Mouse (Mus musculus) midbrain, postnatal 0 days (tissue): Measurements from ENCODE around the gene Gfi1b. TPM values are rescaled to one million over a fixed set of nuclear protein-coding genes. Genes with fewer than 3 reads are reported as not detected.
A peak's percentile ranks its signal among the peaks of the same experiment; 100 is the strongest.

Experiments used
- ATAC-seq: fragments of 200-750 bp; cut with Nextera tagmentation; 2 replicates; pipeline ENCODE4 v1.8.0; 2017; ENCODE audit warnings: moderate number of reproducible peaks, mild to moderate bottlenecking, moderate TSS enrichment, moderate library complexity; ENCODE audit not compliant: low FRiP score
- DNase-seq: peaks from one replicate; pipeline ENCODE4 v3.0.0-alpha.2; 2015; ENCODE audit warnings: low spot score
- H3K27ac ChIP-seq: fragments of 300-500 bp; sonication (generic); 2 replicates; pipeline ENCODE4 v1.5.1; 2014; ENCODE audit warnings: low read depth, mild to moderate bottlenecking, low read length, mixed read lengths
- H3K27me3 ChIP-seq: fragments of 300-500 bp; sonication (generic); 2 replicates; pipeline ENCODE4 v1.6.1; 2014; ENCODE audit warnings: low read length, control low read depth, mixed read lengths; ENCODE audit not compliant: insufficient read depth
- H3K36me3 ChIP-seq: fragments of 300-500 bp; sonication (generic); 2 replicates; pipeline ENCODE4 v1.6.1; 2014; ENCODE audit warnings: low read length, control low read depth, mixed read lengths; ENCODE audit not compliant: insufficient read depth
- H3K4me1 ChIP-seq: fragments of 300-500 bp; sonication (generic); 2 replicates; pipeline ENCODE4 v1.6.1; 2014; ENCODE audit warnings: mild to moderate bottlenecking, control low read depth, antibody characterized with exemption, low read length, mixed read lengths; ENCODE audit not compliant: insufficient read depth
- H3K4me2 ChIP-seq: fragments of 300-500 bp; sonication (generic); 2 replicates; pipeline ENCODE4 v1.6.1; 2014; ENCODE audit warnings: low read depth, mild to moderate bottlenecking, low read length, mixed read lengths; ENCODE audit not compliant: poor library complexity, severe bottlenecking
- H3K4me3 ChIP-seq: fragments of 300-500 bp; sonication (generic); 2 replicates; pipeline ENCODE4 v1.5.1; 2014; ENCODE audit warnings: low read depth, mild to moderate bottlenecking, low read length, moderate library complexity
- H3K9ac ChIP-seq: fragments of 300-500 bp; sonication (generic); replicated peaks from 2 replicates; pipeline ENCODE4 v1.6.1; 2014; ENCODE audit warnings: mild to moderate bottlenecking, low read length, moderate library complexity, mixed read lengths; ENCODE audit not compliant: poor library complexity, severe bottlenecking
- H3K9me3 ChIP-seq: fragments of 300-500 bp; sonication (generic); 2 replicates; pipeline ENCODE4 v1.6.1; 2016; ENCODE audit warnings: low read length, control low read depth
- CTCF ChIP-seq: IDR thresholded peaks from 2 replicates; pipeline ENCODE4 v1.5.1; 2016; ENCODE audit warnings: antibody characterized with exemption, mild to moderate bottlenecking
- WGBS: fragments of 180-500 bp; shearing (Covaris S2); extraction: QIAGEN DNeasy Blood & Tissue Kit; methylation state at CpG from one replicate; pipeline ENCODE4 v1.1.7; 2014; 5-methylcytosine and 5-hydroxymethylcytosine counted together
- polyA plus RNA-seq: library from polyadenylated mRNA; unstranded; fragments of >200 nt; fragmentation: Nextera tagmentation; extraction: Ambion mirVana; gene quantifications from 2 replicates; pipeline ENCODE4 v1.2.1, GENCODE M21; 2015
- total RNA-seq: library from RNA; depleted of rRNA; stranded (reverse); fragments of >200 nt; gene quantifications from 2 replicates; pipeline ENCODE4 v1.2.3, GENCODE M21; 2014

The Gfi1b gene
- total and polyA plus RNA-seq, 2 experiments from 2014 or later: not detected

- ATAC-seq (no peak), DNase-seq (no peak)
- H3K4me1 ChIP-seq: no peaks in the 10 kb centered on the region
- no peak overlapping the region for H3K27ac ChIP-seq
- no peaks in the 10 kb centered on the region for H3K9me3 ChIP-seq
- H3K9ac ChIP-seq: no peak overlapping the region
- no peaks in the 10 kb centered on the region for H3K36me3 ChIP-seq
- WGBS: 78% methylated on average over 2 of the region's 2 CpGs
- no peaks in the 10 kb centered on the region for H3K27me3 ChIP-seq
- H3K4me2 ChIP-seq: no peak overlapping the region
- TF ChIP-seq CTCF: no peak
- H3K4me3 ChIP-seq: no peak overlapping the region
These were observed 30.3 kb downstream of the Gfi1b start for GRCm38 (mm10) chr2:28591479-28591878.

GRCm38 (mm10) chr2:28588574-28588973, 33.2 kb downstream of the Gfi1b start:
- ATAC-seq: no peak
- Histone ChIP-seq H3K4me3 (no peak overlapping the region), H3K9ac (no peak overlapping the region), H3K4me1 (peaks cover under 1% of the 10 kb centered on the region; the same call in 1 of the 2 replicates), H3K27ac (no peak overlapping the region), H3K36me3 (no peaks in the 10 kb centered on the region), H3K27me3 (no peaks in the 10 kb centered on the region), H3K4me2 (no peak overlapping the region), H3K9me3 (no peaks in the 10 kb centered on the region)
- TF ChIP-seq CTCF: no peak
- 30% methylated on average over 1 of the region's 1 CpGs for WGBS
- no peak for DNase-seq

GRCm38 (mm10) chr2:28585730-28586129, 36.1 kb downstream of the Gfi1b start:
- H3K4me3 ChIP-seq: no peak overlapping the region
- WGBS: 45% methylated on average over 2 of the region's 2 CpGs
- H3K4me1 ChIP-seq: peaks cover 3% of the 10 kb centered on the region; the same call in 1 of the 2 replicates
- no peak for TF ChIP-seq CTCF
- H3K27me3 ChIP-seq: no peaks in the 10 kb centered on the region
- H3K9me3 ChIP-seq: no peaks in the 10 kb centered on the region
- no peak overlapping the region for H3K4me2 ChIP-seq
- no peak overlapping the region for H3K9ac ChIP-seq
- DNase-seq: no peak
- ATAC-seq: no peak
- H3K27ac ChIP-seq: no peak overlapping the region
- 0 out of 2 replicates have a peak, but pooled peaks cover 2% of the 10 kb centered on the region for H3K36me3 ChIP-seq

GRCm38 (mm10) chr2:28585043-28585571, 36.7 kb downstream of the Gfi1b start:
- WGBS: 20% methylated on average over 6 of the region's 6 CpGs
- Histone ChIP-seq H3K4me1 (peaks cover 3% of the 10 kb centered on the region), H3K9me3 (no peaks in the 10 kb centered on the region), H3K36me3 (0 out of 2 replicates have a peak, but pooled peaks cover 4% of the 10 kb centered on the region), H3K4me3 (no peak overlapping the region), H3K27ac (no peak overlapping the region), H3K27me3 (no peaks in the 10 kb centered on the region), H3K9ac (no peak overlapping the region), H3K4me2 (no peak overlapping the region)
- ATAC-seq (no peak), DNase-seq (peak; percentile 87)
- peak; percentile 100 for TF ChIP-seq CTCF

- Histone ChIP-seq H3K9ac (peak within 1 kb of the TSS; percentile 63), H3K27me3 (no peaks in the 10 kb centered on the region), H3K36me3 (peaks cover 5% of the 10 kb centered on the region; the same call in 1 of the 2 replicates), H3K9me3 (no peaks in the 10 kb centered on the region), H3K27ac (peak within 1 kb of the TSS; percentile 77), H3K4me3 (peak within 1 kb of the TSS; percentile 56), H3K4me2 (peak within 1 kb of the TSS; percentile 59), H3K4me1 (peaks cover 3% of the 10 kb centered on the region)
- ATAC-seq: no peak; the same call in 1 of the 2 replicates
- no peak for TF ChIP-seq CTCF
- DNase-seq: no peak
- 69% methylated on average over 9 of the region's 9 CpGs for WGBS
These were observed 38.1 kb downstream of the Gfi1b start, which contains the start of gene Gtf3c5 for GRCm38 (mm10) chr2:28583651-28584050. Gtf3c5 (minus strand) TSS chr2:28583751.

GRCm38 (mm10) chr2:28582647-28583353, 39.0 kb downstream of the Gfi1b start:
- ATAC-seq (peak; percentile 90), DNase-seq (peak; percentile 96)
- H3K27ac ChIP-seq: peak overlapping the region; percentile 77
- TF ChIP-seq CTCF: no peak
- H3K27me3 ChIP-seq: no peaks in the 10 kb centered on the region
- H3K4me3 ChIP-seq: peak overlapping the region; percentile 56
- H3K4me2 ChIP-seq: peak overlapping the region; percentile 59
- H3K4me1 ChIP-seq: peaks cover 3% of the 10 kb centered on the region
- H3K9ac ChIP-seq: peak overlapping the region; percentile 63
- WGBS: under 1% methylated on average over 56 of the region's 56 CpGs
- peaks cover 12% of the 10 kb centered on the region; the same call in 1 of the 2 replicates for H3K36me3 ChIP-seq
- H3K9me3 ChIP-seq: no peaks in the 10 kb centered on the region
